Mouse (Mus musculus) CH12.LX (cell line): ENCODE results near the gene Fam20b.

Source experiments
- CHD2 ChIP-seq: IDR thresholded peaks from 2 replicates; pipeline ENCODE4 v1.6.1; 2011; ENCODE audit warnings: low read length, improper control_type of control experiment
- CTCF ChIP-seq, 2 experiments: IDR thresholded peaks in 1 of 2; conservative IDR thresholded peaks in 1 of 2; 2 replicates each; pipeline ENCODE4 v1.5.1; 2011 to 2012; ENCODE audit warnings: low read depth in 2 of 2, low read length in 2 of 2, improper control_type of control experiment in 1 of 2, inconsistent platforms in 1 of 2, mild to moderate bottlenecking in 1 of 2, moderate library complexity in 1 of 2
- GABPA ChIP-seq: IDR thresholded peaks from 2 replicates; pipeline ENCODE4 v1.6.1; 2012; ENCODE audit warnings: low read depth, low read length, improper control_type of control experiment, inconsistent platforms; ENCODE audit not compliant: insufficient replicate concordance
- MAX ChIP-seq: IDR thresholded peaks from 2 replicates; pipeline ENCODE4 v1.6.1; 2011; ENCODE audit warnings: low read length, improper control_type of control experiment
- NRF1 ChIP-seq: IDR thresholded peaks from 2 replicates; pipeline ENCODE4 v1.6.1; 2014; ENCODE audit warnings: low read depth, mild to moderate bottlenecking, inconsistent platforms, low read length, improper control_type of control experiment, moderate library complexity
- POLR2A ChIP-seq: IDR thresholded peaks from 2 replicates; pipeline ENCODE4 v1.6.1; 2011; ENCODE audit warnings: low read depth, mild to moderate bottlenecking, improper control_type of control experiment, low read length
- POLR2AphosphoS2 ChIP-seq: IDR thresholded peaks from 2 replicates; pipeline ENCODE4 v1.6.1; 2011; ENCODE audit warnings: low read depth, low read length, improper control_type of control experiment
- SMC3 ChIP-seq: IDR thresholded peaks from 2 replicates; pipeline ENCODE4 v1.6.1; 2011; ENCODE audit warnings: low read depth, low read length, improper control_type of control experiment
- ZC3H11A ChIP-seq: IDR thresholded peaks from 2 replicates; pipeline ENCODE4 v1.6.1; 2012; ENCODE audit warnings: low read depth, mild to moderate bottlenecking, inconsistent platforms, low read length, improper control_type of control experiment

DNA sequence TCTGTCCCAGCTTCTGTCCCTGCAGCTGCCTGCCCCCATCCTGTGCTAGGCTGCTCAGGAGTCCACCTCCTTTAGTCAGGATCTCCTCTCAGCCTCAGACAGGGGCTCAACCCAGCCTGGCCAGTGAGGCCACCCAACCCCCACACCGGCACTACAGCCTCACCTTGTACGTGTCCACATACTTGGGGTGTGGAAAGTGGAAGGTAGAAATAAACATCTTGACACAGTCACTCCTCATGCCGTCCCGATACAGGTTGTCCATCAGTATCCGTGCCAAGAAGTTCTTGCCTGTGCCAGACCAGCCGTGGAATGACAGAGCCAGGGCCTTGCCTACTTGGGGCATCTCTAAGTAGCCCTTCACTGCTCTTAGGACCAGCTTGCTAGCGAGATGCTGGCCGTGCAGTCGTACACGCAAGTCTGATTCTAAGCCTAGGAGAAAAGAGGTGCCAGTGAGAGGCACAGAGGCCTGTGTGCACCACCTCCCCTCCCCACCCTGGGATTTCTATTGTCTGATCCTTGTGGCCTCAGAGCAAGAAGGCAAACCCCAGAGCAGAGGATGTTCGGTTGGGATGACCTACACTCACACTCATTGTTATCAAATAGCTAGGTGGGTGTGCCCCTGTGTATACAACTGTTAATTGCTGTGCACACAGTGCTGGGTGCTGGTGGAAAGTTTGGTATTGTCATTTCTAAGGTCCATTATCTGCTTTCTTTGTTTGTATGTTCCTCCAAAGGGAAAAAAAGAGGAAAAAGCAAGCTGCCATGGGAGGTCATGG lies 49.5 kb downstream of the Fam20b start:
- TF ChIP-seq CTCF (conservative IDR thresholded peaks at IDR 0.05 in 1 of 2, IDR thresholded peaks at IDR 0.05 in 1 of 2; ENCODE audit: low read depth in 2 of 2, low read length in 2 of 2), result no peak
- TF ChIP-seq GABPA, result no peak
- TF ChIP-seq CHD2, result no peak
- no peak for TF ChIP-seq POLR2A
- no peak for TF ChIP-seq NRF1
- no peak for TF ChIP-seq ZC3H11A
- no peak for TF ChIP-seq MAX
- TF ChIP-seq POLR2AphosphoS2, result no peak
- no peak for TF ChIP-seq SMC3
